Mouse (Mus musculus): Measurements from ENCODE around the gene Arhgef12.

Arhgef12 gene

GRCm38 (mm10) chr9:43071741-43072140 lies 35.3 kb downstream of the Arhgef12 start:
- no peak for DNase-seq

DNA sequence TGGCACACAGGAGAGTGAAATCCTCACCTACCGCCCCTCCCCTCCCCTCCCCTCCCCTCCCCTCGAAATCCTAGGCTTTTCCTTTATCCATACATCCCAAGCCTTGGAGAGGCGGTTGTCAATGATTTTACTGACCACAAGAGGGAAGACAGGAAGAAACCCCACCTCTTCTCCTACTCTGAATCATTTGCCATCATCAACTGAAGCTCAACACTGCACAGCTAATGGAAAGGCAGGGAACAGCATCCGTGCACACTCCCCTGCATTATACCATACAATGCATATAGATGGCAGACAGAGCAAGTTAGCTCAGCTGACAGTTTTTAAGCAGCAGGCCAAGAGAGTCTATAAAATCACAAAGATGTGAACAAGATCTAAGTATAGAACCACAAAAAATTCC lies 35.9 kb downstream of the Arhgef12 start:
- DNase-seq, result no peak

GRCm38 (mm10) chr9:43070566-43070965 lies 36.5 kb downstream of the Arhgef12 start:
- DNase-seq, result no peak

DNA sequence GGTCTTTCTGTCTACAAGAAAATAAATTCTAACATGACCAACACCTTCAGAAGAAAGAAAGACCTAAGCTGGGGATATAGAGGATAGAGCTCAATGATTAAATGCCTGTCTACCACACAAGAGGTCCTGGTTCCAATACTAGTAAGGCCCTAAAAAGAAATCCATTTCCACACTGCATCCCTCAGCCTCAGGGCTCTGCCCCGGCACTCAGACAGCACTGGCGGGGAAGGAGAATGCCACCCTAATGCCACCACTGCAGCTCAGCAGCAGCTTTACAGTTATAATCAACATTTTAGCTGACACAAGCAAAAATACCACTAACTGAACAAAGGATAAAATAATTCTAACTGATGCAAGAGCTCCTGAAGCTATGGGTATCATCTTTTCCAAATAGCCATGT lies 36.9 kb downstream of the Arhgef12 start:
- no peak for DNase-seq

DNA sequence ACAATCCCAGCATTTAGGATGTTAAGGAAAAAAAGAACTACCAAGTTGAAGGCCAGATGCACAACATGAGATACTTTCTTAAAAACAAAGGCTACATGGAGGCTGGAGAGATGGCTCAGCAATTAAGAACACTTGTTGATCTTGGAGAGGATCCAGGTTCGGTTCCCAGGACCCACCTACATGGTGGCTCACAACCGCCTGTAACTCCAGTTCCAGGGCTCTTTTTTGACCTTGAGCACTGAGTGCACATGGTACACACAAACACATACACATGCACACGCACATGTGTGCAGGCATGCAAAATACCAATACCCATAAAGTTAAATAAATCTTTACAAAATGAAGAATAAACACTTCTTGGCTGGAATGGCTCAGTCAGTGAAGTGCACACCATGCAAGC lies 39.1 kb downstream of the Arhgef12 start:
- DNase-seq, result no peak

- DNase-seq, result no peak
Observed at GRCm38 (mm10) chr9:43065231-43065630, 41.8 kb downstream of the Arhgef12 start.

DNA sequence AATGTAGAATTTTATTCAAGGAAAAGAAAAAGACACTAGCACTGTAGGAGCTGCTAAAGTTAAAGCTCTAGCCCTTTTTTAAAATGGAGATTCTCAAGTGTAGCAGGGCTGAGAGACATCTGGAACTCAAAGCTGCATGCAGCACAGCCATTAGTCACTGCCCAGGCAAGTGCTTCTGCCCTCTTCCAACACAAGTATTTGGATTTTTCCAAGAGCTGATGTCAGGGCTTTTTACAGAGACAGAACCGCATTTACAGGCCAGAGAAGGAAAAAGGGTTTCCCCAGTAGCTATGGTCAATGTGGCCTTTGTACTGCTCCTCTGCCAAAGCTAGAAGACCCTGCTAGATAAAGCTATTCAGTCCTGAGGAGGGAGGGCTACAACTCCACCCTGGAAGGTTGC lies 45.5 kb downstream of the Arhgef12 start:
- no peak for DNase-seq

DNA sequence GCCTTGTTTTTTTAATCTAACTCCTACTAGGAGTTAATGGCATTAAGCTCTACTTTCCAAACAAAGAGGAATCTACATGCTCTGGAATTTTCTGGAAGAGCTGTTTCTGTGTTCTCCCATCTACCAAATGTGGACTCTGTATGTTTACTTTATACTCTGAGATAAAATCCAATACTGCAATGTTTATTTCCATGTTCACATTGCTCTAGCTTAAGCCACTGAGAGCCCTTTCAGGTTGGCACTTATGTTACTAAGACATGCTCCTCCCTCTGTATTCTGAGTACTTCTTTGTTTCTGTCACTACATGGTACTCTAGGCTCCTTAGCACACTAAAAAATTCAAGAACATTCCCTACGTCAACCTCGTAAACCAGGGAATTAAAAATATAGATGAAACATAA lies 56.6 kb downstream of the Arhgef12 start:
- no peak for DNase-seq

DNA sequence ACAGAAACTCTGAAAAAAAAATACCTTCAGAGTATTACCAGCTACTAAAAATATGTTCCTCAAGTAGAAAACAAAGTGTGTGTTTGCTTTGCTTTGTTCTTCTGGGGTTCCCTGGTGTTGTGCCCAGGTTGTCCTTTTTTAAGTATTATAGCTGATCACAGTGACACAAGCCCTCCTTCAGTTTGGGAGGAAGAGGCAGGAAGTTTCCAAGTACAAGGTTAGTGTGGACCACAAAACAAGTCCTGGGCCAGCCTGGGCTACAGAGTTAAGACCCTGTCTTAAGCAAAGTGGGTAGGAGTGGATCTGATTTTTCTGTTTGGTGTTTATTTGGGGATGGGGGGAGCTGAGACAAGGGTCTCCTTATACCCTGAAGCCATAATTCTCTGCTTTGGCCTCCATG lies 62.6 kb downstream of the Arhgef12 start:
- DNase-seq, result no peak

DNA sequence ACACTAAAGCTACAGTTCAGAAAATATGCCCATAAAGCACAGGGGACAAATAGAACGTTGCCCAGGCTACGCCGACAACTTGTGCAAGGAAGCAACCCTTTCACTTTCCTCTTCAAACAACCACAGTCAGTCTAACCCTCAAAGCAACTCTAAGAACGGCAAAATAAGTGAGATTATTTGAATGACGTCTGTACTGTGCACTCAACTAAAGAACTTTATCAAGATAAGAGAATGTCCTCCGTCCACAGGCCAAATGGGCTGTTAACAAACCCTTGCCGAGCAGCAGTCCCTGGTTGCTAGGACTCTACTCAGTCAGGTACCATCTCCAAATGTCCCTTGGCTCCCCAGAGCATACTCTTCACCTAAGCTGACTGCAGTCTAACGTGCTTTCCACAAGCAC lies 68.6 kb downstream of the Arhgef12 start:
- no peak for DNase-seq

DNA sequence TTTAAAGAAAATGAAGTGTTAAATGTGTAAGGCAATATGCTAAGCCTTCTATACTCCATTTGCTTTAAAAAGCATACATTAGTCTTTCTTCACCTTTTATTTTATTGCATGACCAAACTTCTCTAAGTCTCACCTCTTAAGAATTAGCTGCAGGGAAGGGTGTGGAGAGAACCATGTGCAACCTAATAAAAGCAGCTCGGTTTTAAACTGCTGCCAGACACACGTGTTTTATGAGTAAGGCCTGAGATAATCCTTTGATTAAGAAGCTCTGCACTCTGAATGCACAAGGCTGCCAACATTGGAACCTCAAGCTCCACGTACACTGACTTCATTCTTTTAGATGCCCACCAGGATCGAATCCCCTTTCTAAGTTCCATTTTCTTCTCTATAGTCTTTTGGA lies 71.8 kb downstream of the Arhgef12 start:
- no peak for DNase-seq

DNA sequence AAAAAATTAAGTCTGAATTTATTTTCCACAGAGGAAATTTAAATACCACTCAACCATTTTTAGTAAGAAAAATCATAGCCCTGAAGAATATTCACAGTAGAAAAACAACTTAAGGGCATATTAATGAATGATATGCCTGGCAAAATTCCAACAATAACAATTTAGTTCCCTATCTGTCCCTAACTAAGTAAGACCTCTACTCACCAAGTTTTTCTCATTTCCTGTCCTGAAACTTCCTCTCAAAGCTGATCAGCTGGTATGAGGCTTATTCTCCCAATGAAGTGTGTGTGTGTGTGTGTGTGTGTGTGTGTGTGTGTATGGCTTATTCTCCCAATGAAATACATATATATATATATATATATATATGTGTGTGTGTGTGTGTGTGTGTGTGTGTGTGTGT lies 72.8 kb downstream of the Arhgef12 start:
- DNase-seq, result no peak

DNA sequence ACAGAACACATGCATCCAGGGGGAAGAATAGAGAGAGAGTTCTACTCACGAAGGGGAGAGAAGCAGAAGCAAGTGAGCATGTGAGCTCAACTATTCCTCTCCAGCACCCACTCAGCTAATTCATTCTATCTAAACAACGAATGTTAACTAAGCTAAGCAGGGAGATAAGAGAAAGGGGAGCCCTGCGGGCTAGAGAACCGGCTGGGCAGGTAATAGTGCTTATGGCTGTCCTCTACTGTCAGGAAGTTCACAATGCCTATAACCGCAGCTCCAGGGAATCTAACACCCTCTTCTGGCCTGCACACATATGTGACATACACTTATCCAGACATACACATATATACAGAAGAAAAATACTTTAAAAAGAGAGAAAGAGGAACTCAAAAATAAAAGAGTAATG lies 79.3 kb downstream of the Arhgef12 start:
- DNase-seq, result no peak

- no peak for DNase-seq
Observed at GRCm38 (mm10) chr9:43021515-43022251, 85.4 kb downstream of the Arhgef12 start.

DNA sequence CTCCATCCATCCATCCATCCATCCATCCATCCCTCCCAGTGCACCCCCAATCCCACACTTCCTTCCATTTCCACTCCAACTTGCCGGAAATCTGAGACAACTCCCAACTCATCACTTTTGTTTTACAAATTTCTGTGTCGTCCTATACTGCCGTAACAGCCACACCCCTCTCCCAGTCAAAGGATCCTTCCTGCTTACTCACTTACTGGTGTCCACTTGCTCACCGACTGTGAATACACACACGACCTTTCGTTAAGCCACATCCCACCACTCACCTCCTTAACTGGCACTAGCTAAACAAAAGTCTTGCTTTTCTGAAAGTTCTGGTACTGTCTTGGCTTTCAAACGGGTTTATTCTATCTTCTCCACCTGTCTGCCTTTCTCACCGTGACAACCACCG lies 87.4 kb downstream of the Arhgef12 start:
- no peak for DNase-seq

DNA sequence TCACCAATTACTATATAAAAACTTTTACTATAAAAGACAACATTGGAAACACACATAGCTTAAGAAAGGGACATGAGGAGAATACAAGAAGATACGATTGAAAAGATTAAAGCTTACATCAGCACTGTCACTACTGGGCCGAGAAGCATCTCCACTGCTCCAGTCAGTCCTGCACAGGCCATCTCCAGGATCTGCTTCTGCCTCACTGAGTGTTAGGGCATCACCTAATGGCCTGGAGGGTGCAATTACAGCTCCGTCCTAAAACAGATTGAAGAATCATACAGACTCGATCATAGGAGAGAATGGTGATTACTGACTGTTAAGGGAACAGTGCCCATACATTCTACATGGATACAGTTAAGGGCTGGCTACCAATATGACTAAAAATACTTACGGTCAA lies 91.3 kb downstream of the Arhgef12 start:
- DNase-seq, result no peak

- no peak for DNase-seq
Observed at GRCm38 (mm10) chr9:43015366-43015765, 91.7 kb downstream of the Arhgef12 start.

GRCm38 (mm10) chr9:43014886-43015285 lies 92.2 kb downstream of the Arhgef12 start:
- no peak for DNase-seq

DNA sequence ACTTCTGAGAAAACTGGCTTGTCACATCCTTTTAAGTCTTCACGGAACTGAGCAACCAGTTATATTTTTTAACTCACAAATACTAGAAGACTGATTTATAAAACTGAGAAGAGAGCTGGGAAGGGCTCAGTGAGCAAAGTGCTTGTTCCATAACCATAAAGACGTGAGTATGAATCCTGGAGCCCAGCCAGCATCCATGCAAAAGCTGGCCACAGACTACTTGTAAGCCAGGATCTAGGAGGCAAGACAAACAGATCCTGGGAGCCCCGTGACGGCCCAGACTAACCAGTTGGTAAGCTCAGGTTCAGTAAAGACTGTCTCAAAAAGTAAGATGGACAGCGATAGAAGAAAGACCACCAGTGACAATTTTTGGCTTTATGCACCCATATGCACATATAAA lies 94.5 kb downstream of the Arhgef12 start:
- peak; percentile 18 to 21 for DNase-seq

- DNase-seq, result no peak
Observed at GRCm38 (mm10) chr9:43011061-43011460, 96.0 kb downstream of the Arhgef12 start.

DNA sequence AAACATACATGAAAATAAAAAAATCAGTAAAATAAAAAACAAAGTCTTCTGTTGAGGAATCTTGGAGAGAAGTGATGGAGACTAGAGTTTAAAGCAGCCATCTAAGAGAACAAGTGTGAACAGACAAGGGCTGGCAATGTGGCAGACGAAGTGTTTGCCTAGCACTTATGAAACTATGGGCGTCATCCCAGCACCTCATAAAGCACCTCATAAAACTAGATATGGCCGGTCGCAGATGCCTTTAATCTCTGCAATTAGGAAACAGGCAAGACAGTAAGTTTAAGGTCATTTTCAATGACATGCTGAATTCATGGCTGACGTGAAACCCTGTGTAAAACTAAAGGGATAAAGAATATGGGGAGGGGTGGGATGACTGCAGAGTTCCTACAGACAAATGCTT lies 103.2 kb downstream of the Arhgef12 start:
- DNase-seq, result no peak

DNA sequence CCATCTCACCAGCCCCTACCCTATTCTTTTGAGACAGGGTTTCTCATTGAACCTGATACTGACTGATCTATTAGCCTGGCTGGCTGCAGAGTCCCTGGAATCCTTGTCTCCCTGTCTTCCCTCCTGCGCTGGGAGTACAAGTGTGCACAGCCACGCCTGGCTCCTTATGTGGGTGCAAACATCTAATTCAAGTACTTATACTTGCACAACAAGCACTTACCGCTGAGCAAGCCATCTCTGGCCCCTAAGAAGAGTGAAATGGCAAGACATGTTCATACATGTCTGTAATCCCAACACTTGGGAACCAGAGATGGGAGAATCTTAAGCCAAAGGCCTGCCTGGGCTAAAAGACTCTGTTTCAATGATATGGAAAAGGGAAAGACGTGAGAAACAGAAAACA lies 104.0 kb downstream of the Arhgef12 start:
- DNase-seq, result no peak

GRCm38 (mm10) chr9:43000595-43001250 lies 106.3 kb downstream of the Arhgef12 start:
- no peak for DNase-seq

GRCm38 (mm10) chr9:43000070-43000469 lies 107.0 kb downstream of the Arhgef12 start:
- DNase-seq, result peak; percentile 54 to 58

GRCm38 (mm10) chr9:42997526-42997925 lies 109.5 kb downstream of the Arhgef12 start:
- DNase-seq, result no peak
